Mouse (Mus musculus): ENCODE results near the gene Hist1h2bc. TPM values are rescaled to one million over a fixed set of nuclear protein-coding genes. Genes with fewer than 3 reads are reported as not detected.
"Not testable (repeated sequence)": the region's sequence is repeated elsewhere in the genome, so short reads cannot be mapped to it uniquely, and the experiment has no call there.

Gene Hist1h2bc
- polyA plus RNA-seq, 1 experiment = 20.6 TPM

- peaks cover 5% of the 10 kb centered on the region for H3K36me3 ChIP-seq (ENCODE audit: control insufficient read depth)
- peak overlapping the region; percentile 67 for H3K4me3 ChIP-seq (replicated peaks)
- H3K4me1 ChIP-seq (ENCODE audit: control insufficient read depth) = peaks cover 55% of the 10 kb centered on the region
- H3K27me3 ChIP-seq (ENCODE audit: control insufficient read depth) = no peaks in the 10 kb centered on the region
- no peak for TF ChIP-seq TAL1 (IDR thresholded peaks at IDR 0.05; ENCODE audit: low read length)
- TF ChIP-seq GATA1 (IDR thresholded peaks at IDR 0.05; ENCODE audit: low read length) = no peak
- H3K9me3 ChIP-seq (ENCODE audit: control insufficient read depth, low read length) = no peaks in the 10 kb centered on the region
Observed at GRCm38 (mm10) chr13:23697491-23698299, 13.7 kb downstream of the Hist1h2bc start.

GRCm38 (mm10) chr13:23698300-23698693 is 14.3 kb downstream of the Hist1h2bc start, which contains the start of gene Hist1h4c:
TSS of gene Hist1h4c (minus strand) at chr13:23698454.
- Histone ChIP-seq H3K9me3 (ENCODE audit: control insufficient read depth, low read length) (no peaks in the 10 kb centered on the region), H3K4me3 (replicated peaks) (peak within 1 kb of the TSS; percentile 67), H3K36me3 (ENCODE audit: control insufficient read depth) (peaks cover 5% of the 10 kb centered on the region), H3K27me3 (ENCODE audit: control insufficient read depth) (no peaks in the 10 kb centered on the region), H3K4me1 (ENCODE audit: control insufficient read depth) (peaks cover 58% of the 10 kb centered on the region)
- TF ChIP-seq TAL1 (IDR thresholded peaks at IDR 0.05; ENCODE audit: low read length) (no peak), GATA1 (IDR thresholded peaks at IDR 0.05; ENCODE audit: low read length) (no peak)

GRCm38 (mm10) chr13:23698996-23699395 is 15.0 kb downstream of the Hist1h2bc start:
- Histone ChIP-seq H3K4me1 (ENCODE audit: control insufficient read depth) (peaks cover 56% of the 10 kb centered on the region), H3K27me3 (ENCODE audit: control insufficient read depth) (no peaks in the 10 kb centered on the region), H3K9me3 (ENCODE audit: control insufficient read depth, low read length) (no peaks in the 10 kb centered on the region), H3K36me3 (ENCODE audit: control insufficient read depth) (peaks cover 2% of the 10 kb centered on the region; the same call in 1 of the 2 replicates), H3K4me3 (replicated peaks) (peak overlapping the region; percentile 67)
- TF ChIP-seq TAL1 (IDR thresholded peaks at IDR 0.05; ENCODE audit: low read length) = no peak
- no peak for TF ChIP-seq GATA1 (IDR thresholded peaks at IDR 0.05; ENCODE audit: low read length)

- Histone ChIP-seq H3K9me3 (ENCODE audit: control insufficient read depth, low read length) (no peaks in the 10 kb centered on the region), H3K27me3 (ENCODE audit: control insufficient read depth) (no peaks in the 10 kb centered on the region), H3K4me3 (replicated peaks) (no peak overlapping the region), H3K36me3 (ENCODE audit: control insufficient read depth) (peaks cover 2% of the 10 kb centered on the region; the same call in 1 of the 2 replicates), H3K4me1 (ENCODE audit: control insufficient read depth) (peaks cover 54% of the 10 kb centered on the region)
- TF ChIP-seq TAL1 (IDR thresholded peaks at IDR 0.05; ENCODE audit: low read length) (no peak), GATA1 (IDR thresholded peaks at IDR 0.05; ENCODE audit: low read length) (no peak)
Observed at GRCm38 (mm10) chr13:23699767-23700166, 15.8 kb downstream of the Hist1h2bc start.

GRCm38 (mm10) chr13:23700786-23701520 is 17.0 kb downstream of the Hist1h2bc start:
- Histone ChIP-seq H3K4me1 (ENCODE audit: control insufficient read depth) (peaks cover 42% of the 10 kb centered on the region), H3K9me3 (ENCODE audit: control insufficient read depth, low read length) (no peaks in the 10 kb centered on the region), H3K4me3 (replicated peaks) (peak overlapping the region; percentile 25), H3K36me3 (ENCODE audit: control insufficient read depth) (no peaks in the 10 kb centered on the region), H3K27me3 (ENCODE audit: control insufficient read depth) (no peaks in the 10 kb centered on the region)
- TF ChIP-seq TAL1 (IDR thresholded peaks at IDR 0.05; ENCODE audit: low read length) (no peak), GATA1 (IDR thresholded peaks at IDR 0.05; ENCODE audit: low read length) (no peak)

- TF ChIP-seq GATA1 (IDR thresholded peaks at IDR 0.05; ENCODE audit: low read length) (no peak), TAL1 (IDR thresholded peaks at IDR 0.05; ENCODE audit: low read length) (no peak)
- Histone ChIP-seq H3K4me1 (ENCODE audit: control insufficient read depth) (peaks cover 32% of the 10 kb centered on the region), H3K27me3 (ENCODE audit: control insufficient read depth) (no peaks in the 10 kb centered on the region)
Observed at GRCm38 (mm10) chr13:23702220-23702619, 18.2 kb downstream of the Hist1h2bc start.

GRCm38 (mm10) chr13:23702801-23703200 is 18.8 kb downstream of the Hist1h2bc start:
- H3K36me3 ChIP-seq (ENCODE audit: control insufficient read depth); H3K27me3 ChIP-seq (ENCODE audit: control insufficient read depth); H3K9me3 ChIP-seq (ENCODE audit: control insufficient read depth, low read length); H3K4me3 ChIP-seq (replicated peaks): not testable (repeated sequence)
- H3K4me1 ChIP-seq (ENCODE audit: control insufficient read depth) = peaks cover 27% of the 10 kb centered on the region

More at GRCm38 (mm10) chr13:23702220-23702619, 18.2 kb downstream of the Hist1h2bc start:
- Histone ChIP-seq H3K36me3 (ENCODE audit: control insufficient read depth) (no peaks in the 10 kb centered on the region), H3K9me3 (ENCODE audit: control insufficient read depth, low read length) (no peaks in the 10 kb centered on the region), H3K4me3 (replicated peaks) (no peak overlapping the region)

- TF ChIP-seq TAL1 (IDR thresholded peaks at IDR 0.05; ENCODE audit: low read length) = no peak
- no peak for TF ChIP-seq GATA1 (IDR thresholded peaks at IDR 0.05; ENCODE audit: low read length)
- no peaks in the 10 kb centered on the region for H3K36me3 ChIP-seq (ENCODE audit: control insufficient read depth)
- H3K4me3 ChIP-seq (replicated peaks) = no peak overlapping the region
- H3K9me3 ChIP-seq (ENCODE audit: control insufficient read depth, low read length) = no peaks in the 10 kb centered on the region
- peaks cover 14% of the 10 kb centered on the region for H3K4me1 ChIP-seq (ENCODE audit: control insufficient read depth)
- H3K27me3 ChIP-seq (ENCODE audit: control insufficient read depth) = peaks cover 24% of the 10 kb centered on the region
Observed at GRCm38 (mm10) chr13:23705751-23706356, 21.9 kb downstream of the Hist1h2bc start.

GRCm38 (mm10) chr13:23706771-23707170 is 22.8 kb downstream of the Hist1h2bc start:
- TF ChIP-seq TAL1 (IDR thresholded peaks at IDR 0.05; ENCODE audit: low read length) = no peak
- TF ChIP-seq GATA1 (IDR thresholded peaks at IDR 0.05; ENCODE audit: low read length) = no peak
- peaks cover 10% of the 10 kb centered on the region for H3K4me1 ChIP-seq (ENCODE audit: control insufficient read depth)
- peaks cover 33% of the 10 kb centered on the region for H3K27me3 ChIP-seq (ENCODE audit: control insufficient read depth)
- no peak overlapping the region for H3K4me3 ChIP-seq (replicated peaks)
- H3K36me3 ChIP-seq (ENCODE audit: control insufficient read depth) = no peaks in the 10 kb centered on the region
- no peaks in the 10 kb centered on the region for H3K9me3 ChIP-seq (ENCODE audit: control insufficient read depth, low read length)
